Mouse (Mus musculus) limb, embryonic 12.5 days (tissue): ENCODE results near the gene Top1. TPM values are rescaled to one million over a fixed set of nuclear protein-coding genes. Genes with fewer than 3 reads are reported as not detected.
A peak's percentile ranks its signal among the peaks of the same experiment; 100 is the strongest.

Experiments used
- ATAC-seq: fragments of 200-750 bp; cut with Nextera tagmentation; 2 replicates; pipeline ENCODE4 v1.8.0; 2017; ENCODE audit warnings: low read depth, moderate TSS enrichment; ENCODE audit not compliant: insufficient number of reproducible peaks, insufficient read depth, low FRiP score, low TSS enrichment
- H3K27ac ChIP-seq: fragments of 300-500 bp; sonication (generic); 2 replicates; pipeline ENCODE4 v1.5.1; 2016; ENCODE audit warnings: mild to moderate bottlenecking, moderate library complexity
- H3K27me3 ChIP-seq: fragments of 300-500 bp; sonication (generic); 2 replicates; pipeline ENCODE4 v1.6.1; 2016; ENCODE audit warnings: mild to moderate bottlenecking, moderate library complexity
- H3K36me3 ChIP-seq: fragments of 300-500 bp; sonication (generic); 2 replicates; pipeline ENCODE4 v1.6.1; 2016; ENCODE audit warnings: mild to moderate bottlenecking, moderate library complexity
- H3K4me1 ChIP-seq: fragments of 300-500 bp; sonication (generic); replicated peaks from 2 replicates; pipeline ENCODE4 v1.6.1; 2016
- H3K4me2 ChIP-seq: fragments of 300-500 bp; sonication (generic); 2 replicates; pipeline ENCODE4 v1.6.1; 2016; ENCODE audit warnings: mild to moderate bottlenecking, moderate library complexity
- H3K4me3 ChIP-seq: fragments of 300-500 bp; sonication (generic); replicated peaks from 2 replicates; pipeline ENCODE4 v1.5.1; 2016; ENCODE audit warnings: mild to moderate bottlenecking
- H3K9ac ChIP-seq: fragments of 300-500 bp; sonication (generic); replicated peaks from 2 replicates; pipeline ENCODE4 v1.6.1; 2016; ENCODE audit warnings: mild to moderate bottlenecking, moderate library complexity
- H3K9me3 ChIP-seq: fragments of 300-500 bp; sonication (generic); 2 replicates; pipeline ENCODE4 v1.6.1; 2016; ENCODE audit warnings: mild to moderate bottlenecking, moderate library complexity
- WGBS: fragments of 180-500 bp; shearing (Covaris S2); methylation state at CpG from one replicate; pipeline ENCODE4 v1.1.7; 2016; 5-methylcytosine and 5-hydroxymethylcytosine counted together
- polyA plus RNA-seq: library from polyadenylated mRNA; unstranded; fragments of >200 nt; fragmentation: Nextera tagmentation; extraction: Ambion mirVana; gene quantifications from 2 replicates; pipeline ENCODE4 v1.2.1, GENCODE M21; 2016

Gene Top1
- polyA plus RNA-seq, 1 experiment from 2014 or later: 117 TPM

- peaks cover 67% of the 10 kb centered on the region for H3K36me3 ChIP-seq
- no peak for ATAC-seq
- no peak overlapping the region for H3K9ac ChIP-seq
- H3K27me3 ChIP-seq: no peaks in the 10 kb centered on the region
- 92% methylated on average over 4 of the region's 4 CpGs for WGBS
- no peak overlapping the region for H3K4me2 ChIP-seq
- no peaks in the 10 kb centered on the region for H3K4me1 ChIP-seq
- H3K4me3 ChIP-seq: no peak overlapping the region
- H3K27ac ChIP-seq: no peak overlapping the region
- no peaks in the 10 kb centered on the region for H3K9me3 ChIP-seq
Measured at GRCm38 (mm10) chr2:160723613-160724375, 78.1 kb downstream of the Top1 start.

- Histone ChIP-seq H3K36me3 (peaks cover 59% of the 10 kb centered on the region), H3K27me3 (no peaks in the 10 kb centered on the region), H3K9ac (no peak overlapping the region), H3K27ac (no peak overlapping the region), H3K4me3 (no peak overlapping the region), H3K4me1 (no peaks in the 10 kb centered on the region; the same call in 1 of the 2 replicates), H3K9me3 (no peaks in the 10 kb centered on the region), H3K4me2 (no peak overlapping the region)
- ATAC-seq: no peak
- 94% methylated on average over 5 of the region's 5 CpGs for WGBS
Measured at GRCm38 (mm10) chr2:160724536-160724935, 78.8 kb downstream of the Top1 start.

GRCm38 (mm10) chr2:160725877-160726864 lies 80.5 kb downstream of the Top1 start:
- Histone ChIP-seq H3K4me2 (no peak overlapping the region), H3K36me3 (peaks cover 43% of the 10 kb centered on the region), H3K9ac (no peak overlapping the region), H3K4me1 (peaks cover 10% of the 10 kb centered on the region), H3K27ac (no peak overlapping the region), H3K27me3 (no peaks in the 10 kb centered on the region), H3K4me3 (no peak overlapping the region), H3K9me3 (no peaks in the 10 kb centered on the region)
- no peak for ATAC-seq
- WGBS: 87% methylated on average over 6 of the region's 6 CpGs

GRCm38 (mm10) chr2:160728972-160729371 lies 83.3 kb downstream of the Top1 start:
- ATAC-seq: no peak
- H3K4me3 ChIP-seq: no peak overlapping the region
- peaks cover 28% of the 10 kb centered on the region for H3K36me3 ChIP-seq
- no peaks in the 10 kb centered on the region for H3K27me3 ChIP-seq
- no peak overlapping the region for H3K27ac ChIP-seq
- no peaks in the 10 kb centered on the region for H3K9me3 ChIP-seq
- peaks cover 27% of the 10 kb centered on the region for H3K4me1 ChIP-seq
- WGBS: 85% methylated on average over 3 of the region's 3 CpGs
- no peak overlapping the region for H3K4me2 ChIP-seq
- H3K9ac ChIP-seq: no peak overlapping the region

- H3K4me3 ChIP-seq: no peak overlapping the region
- H3K9ac ChIP-seq: no peak overlapping the region
- H3K4me2 ChIP-seq: no peak overlapping the region
- H3K4me1 ChIP-seq: peaks cover 31% of the 10 kb centered on the region
- ATAC-seq: no peak
- H3K27me3 ChIP-seq: no peaks in the 10 kb centered on the region
- no peak overlapping the region for H3K27ac ChIP-seq
- H3K36me3 ChIP-seq: peaks cover 28% of the 10 kb centered on the region
- no peaks in the 10 kb centered on the region for H3K9me3 ChIP-seq
- 70% methylated on average over 2 of the region's 2 CpGs for whole genome bisulfite sequencing
Measured at GRCm38 (mm10) chr2:160729436-160729835, 83.7 kb downstream of the Top1 start.

- 0 out of 2 replicates have a peak, but pooled peaks have one; percentile 7 for ATAC-seq
- no peaks in the 10 kb centered on the region for H3K9me3 ChIP-seq
- H3K27me3 ChIP-seq: no peaks in the 10 kb centered on the region
- H3K4me2 ChIP-seq: peak overlapping the region; percentile 94
- WGBS: 27% methylated on average over 17 of the region's 17 CpGs
- peak overlapping the region; percentile 86 for H3K4me3 ChIP-seq
- peak overlapping the region; percentile 99 for H3K9ac ChIP-seq
- 0 out of 2 replicates have a peak overlapping the region, but pooled peaks have one; percentile 98 for H3K27ac ChIP-seq
- peaks cover 28% of the 10 kb centered on the region; the same call in 1 of the 2 replicates for H3K36me3 ChIP-seq
- peaks cover 38% of the 10 kb centered on the region for H3K4me1 ChIP-seq
Measured at GRCm38 (mm10) chr2:160729851-160730796, 84.4 kb downstream of the Top1 start.

- peak overlapping the region; percentile 98 for H3K27ac ChIP-seq
- H3K4me3 ChIP-seq: peak overlapping the region; percentile 86
- H3K9ac ChIP-seq: peak overlapping the region; percentile 99
- H3K27me3 ChIP-seq: no peaks in the 10 kb centered on the region
- H3K4me2 ChIP-seq: peak overlapping the region; percentile 94
- H3K4me1 ChIP-seq: peaks cover 44% of the 10 kb centered on the region
- H3K36me3 ChIP-seq: peaks cover 28% of the 10 kb centered on the region
- no peaks in the 10 kb centered on the region for H3K9me3 ChIP-seq
- WGBS: 8% methylated on average over 19 of the region's 19 CpGs
- peak; percentile 67 for ATAC-seq
Measured at GRCm38 (mm10) chr2:160730797-160731116, 85.1 kb downstream of the Top1 start.

GRCm38 (mm10) chr2:160731117-160731838 lies 85.6 kb downstream of the Top1 start, which contains the start of gene Plcg1:
TSS of gene Plcg1 (plus strand) at chr2:160731300.
- Histone ChIP-seq H3K9ac (peak within 1 kb of the TSS; percentile 99), H3K9me3 (no peaks in the 10 kb centered on the region), H3K27me3 (no peaks in the 10 kb centered on the region), H3K4me2 (peak within 1 kb of the TSS; percentile 94), H3K27ac (peak within 1 kb of the TSS; percentile 98), H3K4me3 (peak within 1 kb of the TSS; percentile 86), H3K4me1 (peaks cover 44% of the 10 kb centered on the region), H3K36me3 (peaks cover 32% of the 10 kb centered on the region)
- under 1% methylated on average over 89 of the region's 99 CpGs for WGBS
- peak; percentile 91 for ATAC-seq

GRCm38 (mm10) chr2:160731839-160732261 lies 86.2 kb downstream of the Top1 start:
- WGBS: 1% methylated on average over 32 of the region's 32 CpGs
- H3K4me2 ChIP-seq: peak overlapping the region; percentile 94
- peaks cover 44% of the 10 kb centered on the region for H3K4me1 ChIP-seq

More at GRCm38 (mm10) chr2:160731839-160732261, 86.2 kb downstream of the Top1 start:
- H3K27me3 ChIP-seq: no peaks in the 10 kb centered on the region
- peaks cover 38% of the 10 kb centered on the region for H3K36me3 ChIP-seq
- ATAC-seq: no peak
- no peaks in the 10 kb centered on the region for H3K9me3 ChIP-seq
- peak overlapping the region; percentile 99 for H3K9ac ChIP-seq
- peak overlapping the region; percentile 86 for H3K4me3 ChIP-seq
- H3K27ac ChIP-seq: peak overlapping the region; percentile 98
